Mouse (Mus musculus) forebrain, embryonic 10.5 days (tissue): ENCODE measurements around the gene Ermap. TPM values are rescaled to one million over a fixed set of nuclear protein-coding genes. Genes with fewer than 3 reads are reported as not detected.

Experiments
- DNase-seq: peaks from one replicate; pipeline ENCODE4 v3.0.0-alpha.2; 2017; ENCODE audit warnings: low spot score; ENCODE audit errors: extremely low spot score
- H3K27ac ChIP-seq: fragments of 300-500 bp; sonication (generic); 2 replicates; pipeline ENCODE4 v1.5.1; 2016; ENCODE audit warnings: mild to moderate bottlenecking
- H3K27me3 ChIP-seq: fragments of 300-500 bp; sonication (generic); 2 replicates; pipeline ENCODE4 v1.6.1; 2016; ENCODE audit warnings: mild to moderate bottlenecking; ENCODE audit not compliant: poor library complexity, severe bottlenecking
- H3K36me3 ChIP-seq: fragments of 300-500 bp; sonication (generic); replicated peaks from 2 replicates; pipeline ENCODE4 v1.6.1; 2016; ENCODE audit warnings: mild to moderate bottlenecking, moderate library complexity
- H3K4me1 ChIP-seq: fragments of 300-500 bp; sonication (generic); 2 replicates; pipeline ENCODE4 v1.6.1; 2016
- H3K4me3 ChIP-seq: fragments of 300-500 bp; sonication (generic); 2 replicates; pipeline ENCODE4 v1.5.1; 2016; ENCODE audit warnings: mild to moderate bottlenecking, moderate library complexity
- H3K9me3 ChIP-seq: fragments of 300-500 bp; sonication (generic); 2 replicates; pipeline ENCODE4 v1.6.1; 2016; ENCODE audit warnings: mild to moderate bottlenecking, moderate library complexity
- WGBS: fragments of 180-500 bp; shearing (Covaris S2); methylation state at CpG from one replicate; pipeline ENCODE4 v1.1.7; 2016; 5-methylcytosine and 5-hydroxymethylcytosine counted together
- polyA plus RNA-seq: library from polyadenylated mRNA; unstranded; fragments of >200 nt; fragmentation: Nextera tagmentation; extraction: Ambion mirVana; gene quantifications from 2 replicates; pipeline ENCODE4 v1.2.1, GENCODE M21; 2016

The Ermap gene
- 9.8 and 12.3 TPM in 2 replicates for polyA plus RNA-seq

DNA sequence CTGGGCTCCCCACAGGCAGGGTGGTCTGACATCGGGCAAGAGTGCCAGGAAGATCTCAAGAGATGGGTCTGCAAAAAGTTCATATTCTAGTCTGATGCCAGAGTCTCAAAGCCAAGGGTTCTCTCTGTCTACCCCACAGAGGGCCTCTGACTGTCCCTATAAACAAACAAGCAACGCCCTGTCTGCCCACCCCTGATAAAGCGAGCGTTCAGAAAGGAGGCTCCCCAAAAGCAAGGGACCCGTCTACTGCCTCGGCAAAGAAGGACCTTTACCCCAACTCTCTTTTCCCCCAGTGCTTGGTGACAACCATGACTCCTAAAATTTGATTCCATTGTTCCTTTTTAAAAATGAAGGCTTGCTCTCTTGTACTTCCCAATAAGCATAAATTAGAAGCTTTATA lies at the start of gene Ermap:
Ermap (minus strand) TSS at position 148 of the 400 bp plus-strand sequence.
- peak within 1 kb of the TSS; percentile 20; the same call in 1 of the 2 replicates for H3K4me3 ChIP-seq
- no peaks in the 10 kb centered on the region for H3K36me3 ChIP-seq
- 84% methylated on average over 6 of the region's 6 CpGs for WGBS
- H3K27ac ChIP-seq = peak within 1 kb of the TSS; percentile 56
- 0 out of 2 replicates have a peak, but pooled peaks cover under 1% of the 10 kb centered on the region for H3K4me1 ChIP-seq
- no peaks in the 10 kb centered on the region for H3K27me3 ChIP-seq
- no peaks in the 10 kb centered on the region for H3K9me3 ChIP-seq
- DNase-seq = no peak

GRCm38 (mm10) chr4:119239181-119239682 lies 49.4 kb upstream of the Ermap start:
- WGBS = 46% methylated on average over 12 of the region's 12 CpGs
- Histone ChIP-seq H3K4me3 (peak overlapping the region; percentile 16; the same call in 1 of the 2 replicates), H3K4me1 (peaks cover 15% of the 10 kb centered on the region), H3K9me3 (no peaks in the 10 kb centered on the region), H3K27ac (peak overlapping the region; percentile 85), H3K27me3 (peaks cover 3% of the 10 kb centered on the region; the same call in 1 of the 2 replicates), H3K36me3 (peaks cover 60% of the 10 kb centered on the region)
- peak; percentile 43 for DNase-seq

GRCm38 (mm10) chr4:119238661-119239060 lies 48.9 kb upstream of the Ermap start:
- no peak for DNase-seq
- Histone ChIP-seq H3K9me3 (no peaks in the 10 kb centered on the region), H3K4me3 (no peak overlapping the region), H3K4me1 (peaks cover 19% of the 10 kb centered on the region), H3K27ac (no peak overlapping the region), H3K27me3 (peaks cover 4% of the 10 kb centered on the region; the same call in 1 of the 2 replicates), H3K36me3 (peaks cover 54% of the 10 kb centered on the region)
- WGBS = 76% methylated on average over 3 of the region's 3 CpGs

DNA sequence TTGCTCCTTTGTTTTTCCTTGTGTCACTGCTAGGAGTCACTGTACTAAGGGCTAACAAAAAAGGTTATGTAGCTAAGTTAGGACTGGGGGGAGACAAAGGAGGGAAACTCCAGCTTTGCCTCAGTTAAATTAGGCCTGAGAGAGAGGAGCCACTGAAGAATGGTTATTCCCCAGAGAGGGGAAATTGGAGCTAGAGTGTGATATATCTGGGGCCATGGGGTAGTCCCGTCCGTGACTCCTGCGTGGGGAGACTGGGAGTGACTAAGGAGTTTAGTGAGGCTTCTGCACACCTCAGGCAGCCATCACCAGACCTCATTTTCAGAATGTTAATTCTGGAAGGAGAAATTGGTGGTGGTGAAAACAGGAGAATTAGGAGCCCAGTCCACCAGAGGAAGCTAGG lies 44.5 kb upstream of the Ermap start:
- 88% methylated on average over 3 of the region's 3 CpGs for WGBS
- Histone ChIP-seq H3K4me3 (peak overlapping the region; percentile 84; the same call in 1 of the 2 replicates), H3K4me1 (peaks cover 29% of the 10 kb centered on the region), H3K9me3 (no peaks in the 10 kb centered on the region), H3K27ac (no peak overlapping the region), H3K27me3 (peaks cover 4% of the 10 kb centered on the region; the same call in 1 of the 2 replicates), H3K36me3 (peaks cover 23% of the 10 kb centered on the region)
- no peak for DNase-seq

GRCm38 (mm10) chr4:119233256-119233901 lies 43.6 kb upstream of the Ermap start:
- H3K9me3 ChIP-seq = no peaks in the 10 kb centered on the region
- peak overlapping the region; percentile 83 for H3K27ac ChIP-seq
- H3K4me3 ChIP-seq = peak overlapping the region; percentile 84
- H3K27me3 ChIP-seq = peaks cover 4% of the 10 kb centered on the region; the same call in 1 of the 2 replicates
- peak; percentile 69 for DNase-seq
- peaks cover 25% of the 10 kb centered on the region for H3K4me1 ChIP-seq
- peaks cover 26% of the 10 kb centered on the region for H3K36me3 ChIP-seq
- WGBS = under 1% methylated on average over 36 of the region's 36 CpGs

GRCm38 (mm10) chr4:119232410-119233255 lies 42.8 kb upstream of the Ermap start, which contains the start of the genes AU022252 and P3h1:
AU022252 (minus strand) TSS chr4:119232712.
P3h1 (plus strand) TSS chr4:119232915.
- peaks cover 22% of the 10 kb centered on the region for H3K4me1 ChIP-seq
- DNase-seq = peak; percentile 97
- peaks cover 29% of the 10 kb centered on the region for H3K36me3 ChIP-seq
- H3K27ac ChIP-seq = peak within 1 kb of the TSS; percentile 87
- peak within 1 kb of the TSS; percentile 84 for H3K4me3 ChIP-seq
- under 1% methylated on average over 71 of the region's 71 CpGs for WGBS
- no peaks in the 10 kb centered on the region for H3K9me3 ChIP-seq
- H3K27me3 ChIP-seq = peaks cover 4% of the 10 kb centered on the region; the same call in 1 of the 2 replicates

GRCm38 (mm10) chr4:119226751-119227150 lies 36.9 kb upstream of the Ermap start:
- WGBS = 94% methylated on average over 11 of the region's 11 CpGs
- H3K36me3 ChIP-seq = peaks cover 58% of the 10 kb centered on the region
- DNase-seq = no peak

DNA sequence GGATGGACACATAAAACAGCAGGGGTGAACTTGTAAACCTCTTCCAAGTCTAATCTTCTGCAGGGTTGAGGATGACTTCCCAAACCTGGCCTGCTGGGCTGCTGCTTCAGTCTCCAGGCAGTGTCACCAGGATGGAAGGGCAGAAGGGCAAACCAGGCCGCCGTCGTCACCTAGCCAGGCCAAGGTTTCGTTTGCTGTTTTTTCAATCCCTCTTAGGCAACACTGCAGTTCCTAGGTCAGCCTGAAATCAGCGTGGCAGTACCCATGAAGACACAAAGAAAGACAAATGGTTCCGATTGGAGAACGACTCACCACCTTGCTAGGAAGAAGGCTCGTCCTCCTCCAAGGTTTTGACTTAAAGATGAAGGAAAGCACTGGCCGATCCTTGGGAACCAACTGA lies 35.9 kb upstream of the Ermap start:
- WGBS = 93% methylated on average over 9 of the region's 9 CpGs
- no peak overlapping the region for H3K27ac ChIP-seq
- H3K36me3 ChIP-seq = peaks cover 58% of the 10 kb centered on the region
- H3K9me3 ChIP-seq = no peaks in the 10 kb centered on the region
- H3K27me3 ChIP-seq = no peaks in the 10 kb centered on the region
- H3K4me1 ChIP-seq = no peaks in the 10 kb centered on the region
- H3K4me3 ChIP-seq = no peak overlapping the region
- no peak for DNase-seq

More at GRCm38 (mm10) chr4:119226751-119227150, 36.9 kb upstream of the Ermap start:
- Histone ChIP-seq H3K27ac (no peak overlapping the region), H3K4me1 (peaks cover 5% of the 10 kb centered on the region), H3K9me3 (no peaks in the 10 kb centered on the region), H3K27me3 (no peaks in the 10 kb centered on the region), H3K4me3 (no peak overlapping the region)

- H3K27ac ChIP-seq = no peak overlapping the region
- 92% methylated on average over 3 of the region's 3 CpGs for WGBS
- H3K36me3 ChIP-seq = peaks cover 56% of the 10 kb centered on the region
- no peaks in the 10 kb centered on the region for H3K27me3 ChIP-seq
- no peaks in the 10 kb centered on the region for H3K9me3 ChIP-seq
- H3K4me1 ChIP-seq = no peaks in the 10 kb centered on the region
- no peak overlapping the region for H3K4me3 ChIP-seq
- no peak for DNase-seq
Observed at GRCm38 (mm10) chr4:119224534-119224933, 34.7 kb upstream of the Ermap start.

DNA sequence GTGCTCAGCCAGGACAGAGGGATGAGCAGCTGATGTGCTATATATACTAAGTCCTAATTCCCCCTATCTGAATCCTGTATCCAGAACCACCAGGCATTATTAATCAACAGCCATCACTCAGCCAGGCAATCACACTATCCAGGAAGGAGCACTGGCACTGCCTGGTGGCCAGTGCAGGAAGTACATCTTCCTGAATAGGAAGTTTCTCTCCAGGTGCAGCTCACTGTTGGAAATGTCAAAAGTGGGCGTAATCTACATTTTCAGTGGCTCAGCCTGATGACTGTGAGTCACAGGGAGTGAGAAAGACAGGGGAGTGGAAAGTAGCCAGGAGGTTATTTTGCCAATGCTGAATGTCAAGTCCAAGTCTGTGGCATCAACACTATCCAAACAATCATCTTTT lies 33.9 kb upstream of the Ermap start:
- H3K36me3 ChIP-seq = peaks cover 54% of the 10 kb centered on the region
- WGBS = 89% methylated on average over 1 of the region's 1 CpGs
- H3K9me3 ChIP-seq = no peaks in the 10 kb centered on the region
- H3K27me3 ChIP-seq = no peaks in the 10 kb centered on the region
- no peak overlapping the region for H3K4me3 ChIP-seq
- peak; percentile 35 for DNase-seq
- no peak overlapping the region for H3K27ac ChIP-seq
- H3K4me1 ChIP-seq = peaks cover 1% of the 10 kb centered on the region; the same call in 1 of the 2 replicates

DNA sequence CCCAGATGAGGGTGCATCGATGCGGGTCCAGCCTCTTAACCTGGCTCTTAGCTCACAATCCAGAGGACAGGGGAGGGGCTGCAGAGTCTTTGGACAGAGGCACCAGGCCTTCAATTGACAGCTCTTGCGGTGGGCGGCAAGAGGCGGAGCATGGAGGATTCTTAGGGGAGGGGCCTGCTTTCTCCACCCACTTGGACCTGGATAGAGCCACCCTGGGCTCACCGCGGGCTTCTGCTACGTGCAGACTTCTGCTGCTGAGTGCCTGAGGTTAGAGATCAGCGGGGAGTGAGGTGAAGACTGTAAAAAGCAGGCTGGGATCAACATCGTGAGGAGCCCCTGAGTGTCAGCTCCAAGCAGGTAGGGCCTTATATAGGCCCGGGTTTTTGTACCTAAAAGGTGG lies 28.4 kb upstream of the Ermap start, which contains the start of gene Tmem269:
Tmem269 (minus strand) TSS at position 49 of the 400 bp plus-strand sequence.
- WGBS = 10% methylated on average over 11 of the region's 11 CpGs
- H3K27me3 ChIP-seq = peaks cover 4% of the 10 kb centered on the region; the same call in 1 of the 2 replicates
- H3K27ac ChIP-seq = no peak within 1 kb of the TSS
- H3K36me3 ChIP-seq = 0 out of 2 replicates have a peak, but pooled peaks cover 3% of the 10 kb centered on the region
- DNase-seq = no peak
- H3K4me1 ChIP-seq = peaks cover 13% of the 10 kb centered on the region
- H3K4me3 ChIP-seq = 0 out of 2 replicates have a peak within 1 kb of the TSS, but pooled peaks have one; percentile 3
- H3K9me3 ChIP-seq = no peaks in the 10 kb centered on the region

DNA sequence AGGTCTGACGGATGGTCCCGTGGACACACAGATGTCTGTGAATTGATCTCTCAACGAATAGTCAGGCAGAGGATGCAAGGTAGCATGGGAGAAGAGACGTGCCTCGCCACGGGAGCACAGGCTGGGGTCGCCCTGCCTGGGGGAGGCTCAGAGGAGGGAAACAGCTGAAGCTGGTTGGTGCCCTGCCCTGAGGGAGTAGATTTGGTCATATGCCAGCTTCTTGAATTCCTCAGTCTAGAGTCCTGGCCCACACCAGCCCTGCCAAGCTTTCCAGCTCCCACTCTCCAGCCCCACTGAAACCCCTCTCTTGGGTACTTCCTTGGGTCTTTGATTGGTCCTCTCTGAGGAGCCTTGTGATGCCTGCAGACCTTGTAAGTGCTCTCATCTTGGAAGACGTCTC lies 26.9 kb upstream of the Ermap start:
- Histone ChIP-seq H3K9me3 (no peaks in the 10 kb centered on the region), H3K4me1 (peaks cover 13% of the 10 kb centered on the region), H3K36me3 (no peaks in the 10 kb centered on the region), H3K4me3 (no peak overlapping the region), H3K27me3 (peaks cover 4% of the 10 kb centered on the region; the same call in 1 of the 2 replicates), H3K27ac (no peak overlapping the region)
- DNase-seq = no peak
- 88% methylated on average over 8 of the region's 8 CpGs for WGBS
